Mouse (Mus musculus) CH12.LX (cell line): ENCODE measurements around the gene BC004004. TPM values are rescaled to one million over a fixed set of nuclear protein-coding genes. Genes with fewer than 3 reads are reported as not detected.

Experiments used
- DNase-seq: peaks from one replicate; pipeline ENCODE4 v3.0.0-alpha.2; 2013; ENCODE audit errors: extremely low read depth
- H3K27ac ChIP-seq: 2 replicates; pipeline ENCODE4 v1.5.1; 2012; ENCODE audit warnings: low read depth, mild to moderate bottlenecking, control low read depth, moderate library complexity; ENCODE audit not compliant: insufficient read depth
- H3K27me3 ChIP-seq: replicated peaks from 2 replicates; pipeline ENCODE3; 2012; ENCODE audit warnings: inconsistent platforms
- H3K36me3 ChIP-seq, 2 experiments: replicated peaks in 1 of 2; 2 replicates each; pipeline versions ENCODE3 to v1.6.1; 2012; ENCODE audit warnings: inconsistent platforms in 1 of 2, low read length in 1 of 2, mild to moderate bottlenecking in 1 of 2, mixed read lengths in 1 of 2, moderate library complexity in 1 of 2; ENCODE audit not compliant: control insufficient read depth in 1 of 2, insufficient read depth in 1 of 2
- H3K4me1 ChIP-seq, 2 experiments: 2 replicates each; pipeline ENCODE4 v1.6.1; 2012; ENCODE audit warnings: inconsistent platforms in 1 of 2, moderate library complexity in 1 of 2; ENCODE audit not compliant: insufficient read depth in 2 of 2, control insufficient read depth in 1 of 2
- H3K4me2 ChIP-seq: 2 replicates; pipeline ENCODE4 v1.6.1; 2012; ENCODE audit warnings: low read depth, mild to moderate bottlenecking, control low read depth; ENCODE audit not compliant: poor library complexity, insufficient read depth, severe bottlenecking
- H3K4me3 ChIP-seq, 3 experiments: fragments of 150-350 bp in 1 of 3; sonication (generic) in 1 of 3; replicated peaks in 1 of 3; 2 replicates each; pipeline versions ENCODE3 to v1.5.1; 2011 to 2012; ENCODE audit warnings: low read depth in 2 of 3, low read length in 2 of 3, mild to moderate bottlenecking in 2 of 3, moderate library complexity in 2 of 3, control low read depth in 1 of 3, improper control_type of control experiment in 1 of 3, inconsistent platforms in 1 of 3, mixed read lengths in 1 of 3; ENCODE audit not compliant: poor library complexity in 1 of 3
- H3K79me2 ChIP-seq: replicated peaks from 2 replicates; pipeline ENCODE4 v1.6.1; 2012; ENCODE audit warnings: mild to moderate bottlenecking, moderate library complexity; ENCODE audit not compliant: control insufficient read depth, poor library complexity, insufficient read depth, severe bottlenecking; ENCODE audit errors: extremely low read depth
- H3K9ac ChIP-seq: 2 replicates; pipeline ENCODE4 v1.6.1; 2012; ENCODE audit warnings: low read depth, mild to moderate bottlenecking, control low read depth, moderate library complexity; ENCODE audit not compliant: insufficient read depth
- H3K9me3 ChIP-seq: replicated peaks from 2 replicates; pipeline ENCODE3; 2012; ENCODE audit warnings: low read length, inconsistent platforms, mixed read lengths
- BHLHE40 ChIP-seq: IDR thresholded peaks from 2 replicates; pipeline ENCODE4 v1.6.1; 2011; ENCODE audit warnings: mild to moderate bottlenecking, low read depth, low read length, improper control_type of control experiment
- CHD2 ChIP-seq: IDR thresholded peaks from 2 replicates; pipeline ENCODE4 v1.6.1; 2011; ENCODE audit warnings: low read length, improper control_type of control experiment
- ELF1 ChIP-seq: IDR thresholded peaks from 2 replicates; pipeline ENCODE4 v1.6.1; 2014; ENCODE audit warnings: low read depth, mild to moderate bottlenecking, inconsistent platforms, low read length, improper control_type of control experiment
- EP300 ChIP-seq: IDR thresholded peaks from 2 replicates; pipeline ENCODE4 v1.6.1; 2011; ENCODE audit warnings: low read length, improper control_type of control experiment
- ETS1 ChIP-seq: conservative IDR thresholded peaks from 2 replicates; pipeline ENCODE4 v1.6.1; 2012; ENCODE audit warnings: low read depth, mild to moderate bottlenecking, inconsistent platforms, low read length, improper control_type of control experiment, moderate library complexity
- GABPA ChIP-seq: IDR thresholded peaks from 2 replicates; pipeline ENCODE4 v1.6.1; 2012; ENCODE audit warnings: low read depth, low read length, improper control_type of control experiment, inconsistent platforms; ENCODE audit not compliant: insufficient replicate concordance
- MAFK ChIP-seq: IDR thresholded peaks from 2 replicates; pipeline ENCODE4 v1.6.1; 2011; ENCODE audit warnings: low read length, improper control_type of control experiment; ENCODE audit not compliant: insufficient replicate concordance
- MEF2A ChIP-seq: IDR thresholded peaks from 2 replicates; pipeline ENCODE4 v1.6.1; 2014; ENCODE audit warnings: low read depth, mild to moderate bottlenecking, inconsistent platforms, low read length, improper control_type of control experiment, borderline replicate concordance
- POLR2A ChIP-seq: IDR thresholded peaks from 2 replicates; pipeline ENCODE4 v1.6.1; 2011; ENCODE audit warnings: low read depth, mild to moderate bottlenecking, improper control_type of control experiment, low read length
- RAD21 ChIP-seq: IDR thresholded peaks from 2 replicates; pipeline ENCODE4 v1.6.1; 2011; ENCODE audit warnings: low read depth, mild to moderate bottlenecking, low read length, improper control_type of control experiment, moderate library complexity
- USF2 ChIP-seq: conservative IDR thresholded peaks from 2 replicates; pipeline ENCODE4 v1.6.1; 2011; ENCODE audit warnings: low read depth, low read length, improper control_type of control experiment
- ZKSCAN1 ChIP-seq: IDR thresholded peaks from 2 replicates; pipeline ENCODE4 v1.6.1; 2012; ENCODE audit warnings: low read depth, inconsistent platforms, low read length, improper control_type of control experiment, borderline replicate concordance
- dilution Hi-C: fragments of 300-500 bp; cut with MboI; formaldehyde crosslinking; loops from 2 replicates; pipeline ENCODE4 v1.14.3; 2020; ENCODE audit warnings: low sequenced_read_pairs; ENCODE audit not compliant: extremely low pct_unique_long_range_greater_than_20kb, extremely low pct_ligation_motif_present
- in situ Hi-C: fragments of 300-500 bp; cut with MboI; formaldehyde crosslinking; loops from 3 replicates; pipeline ENCODE4 v1.14.3; 2019; ENCODE audit warnings: low sequenced_read_pairs, low pct_ligation_motif_present, low pct_unique_long_range_greater_than_20kb, mixed read lengths
- polyA plus RNA-seq: library from polyadenylated mRNA; unstranded; fragments of >175 nt; gene quantifications from 2 replicates; pipeline ENCODE4 v1.2.1, GENCODE M21; 2012; ENCODE audit warnings: low read depth; ENCODE audit not compliant: insufficient read length
- total RNA-seq, 2 experiments: library from RNA; depleted of rRNA; stranded (reverse); fragments of 300-350 nt in 1 of 2; fragments of >200 nt in 1 of 2; gene quantifications; 2 replicates each; pipeline ENCODE4 v1.2.3; 2012 to 2014

BC004004 gene
- total and polyA plus RNA-seq, 3 experiments: 67.9 to 89.1 (median 75.1) TPM

DNA sequence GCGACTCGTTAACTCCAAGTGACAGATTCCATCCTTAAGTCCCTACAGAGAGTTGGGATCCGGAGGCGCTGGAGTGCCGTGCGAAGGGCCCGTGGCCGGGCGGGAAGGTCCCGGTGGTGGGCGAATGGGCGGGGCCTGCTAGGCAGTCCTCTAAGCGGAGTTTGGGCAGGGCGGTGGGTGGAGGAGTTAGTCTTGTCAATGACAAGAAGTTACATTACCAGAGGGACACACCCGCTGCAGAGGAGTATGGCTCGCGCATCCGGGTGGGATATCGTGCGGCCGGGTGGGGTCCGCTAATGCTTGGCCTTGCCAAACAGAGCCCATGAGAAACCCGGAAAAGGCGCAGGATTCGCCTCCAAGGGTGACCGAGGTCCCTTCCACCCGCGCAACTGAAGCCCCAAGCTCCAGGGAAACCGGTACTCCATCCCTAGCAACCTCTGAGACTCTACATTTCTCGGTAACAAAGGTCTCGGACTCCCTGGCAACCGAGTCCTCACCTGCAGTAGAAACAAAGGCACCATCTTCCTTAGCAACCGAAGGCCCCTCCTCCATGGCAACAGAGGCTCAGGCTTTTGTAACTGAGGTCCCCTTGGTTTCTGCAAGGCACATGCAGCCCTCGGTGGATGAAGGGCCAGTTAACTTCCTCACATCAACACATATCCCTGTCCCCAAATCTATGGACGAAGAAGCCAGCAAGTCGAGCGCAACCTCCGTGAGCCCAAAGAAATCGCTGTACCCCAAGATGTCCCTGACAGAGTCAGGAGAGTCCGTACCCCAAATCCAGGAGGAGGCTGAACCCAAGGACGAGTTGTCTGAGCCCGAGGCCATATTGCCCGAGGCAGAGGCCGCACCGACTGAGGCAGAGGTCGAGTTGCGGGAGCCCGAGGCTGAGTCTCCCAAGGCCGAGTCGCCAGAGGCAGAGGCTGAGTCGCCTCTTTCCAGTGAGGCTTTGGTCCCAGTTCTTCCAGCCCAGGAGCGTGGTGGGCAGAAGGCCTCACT is 58.2 kb downstream of the BC004004 start:
- Histone ChIP-seq H3K27ac (no peak overlapping the region), H3K27me3 (no peaks in the 10 kb centered on the region), H3K4me3 (no peak overlapping the region), H3K4me1 (peaks cover 0 to 9% of the 10 kb centered on the region in 2 experiments; a peak in 2 of 4 replicates), H3K9ac (no peak overlapping the region), H3K36me3 (peaks cover 16 to 24% of the 10 kb centered on the region in 2 experiments), H3K79me2 (no peaks in the 10 kb centered on the region), H3K4me2 (no peak overlapping the region), H3K9me3 (no peaks in the 10 kb centered on the region)
- no peak for DNase-seq
- in situ Hi-C loops: no loop called here
- TF ChIP-seq ETS1 (no peak), RAD21 (no peak), CHD2 (no peak), BHLHE40 (no peak), MAFK (no peak), GABPA (no peak), USF2 (no peak), ELF1 (no peak), POLR2A (no peak)
- dilution Hi-C loops: no loop called here

GRCm38 (mm10) chr17:29327691-29328090 is 59.1 kb downstream of the BC004004 start:
- Histone ChIP-seq H3K27ac (no peak overlapping the region), H3K4me2 (no peak overlapping the region), H3K4me1 (peaks cover 0 to 14% of the 10 kb centered on the region in 2 experiments; a peak in 2 of 4 replicates), H3K36me3 (peaks cover 24 to 33% of the 10 kb centered on the region in 2 experiments), H3K4me3 (no peak overlapping the region), H3K9me3 (no peaks in the 10 kb centered on the region), H3K9ac (no peak overlapping the region), H3K27me3 (no peaks in the 10 kb centered on the region), H3K79me2 (no peaks in the 10 kb centered on the region)
- in situ Hi-C loops: no loop called here
- TF ChIP-seq ZKSCAN1 (no peak), POLR2A (no peak), CHD2 (no peak), MEF2A (no peak), EP300 (no peak)
- dilution Hi-C loops: no loop called here
- DNase-seq: no peak
